Mouse (Mus musculus) heart, postnatal 0 days (tissue): ENCODE measurements around the gene Cdh16. TPM values are rescaled to one million over a fixed set of nuclear protein-coding genes. Genes with fewer than 3 reads are reported as not detected.

Experiments used
- ATAC-seq: fragments of 200-750 bp; cut with Nextera tagmentation; 2 replicates; pipeline ENCODE4 v1.8.0; 2017; ENCODE audit warnings: low read depth, moderate number of reproducible peaks, moderate library complexity; ENCODE audit not compliant: insufficient read depth
- DNase-seq: peaks from one replicate; pipeline ENCODE4 v3.0.0-alpha.2; 2016; ENCODE audit warnings: low spot score
- H3K27ac ChIP-seq: fragments of 300-500 bp; sonication (generic); 2 replicates; pipeline ENCODE4 v1.5.1; 2014; ENCODE audit warnings: low read depth, mild to moderate bottlenecking
- H3K27me3 ChIP-seq: fragments of 300-500 bp; sonication (generic); 2 replicates; pipeline ENCODE4 v1.6.1; 2014; ENCODE audit warnings: low read length, mixed read lengths; ENCODE audit not compliant: control insufficient read depth, insufficient read depth
- H3K36me3 ChIP-seq: fragments of 300-500 bp; sonication (generic); replicated peaks from 2 replicates; pipeline ENCODE4 v1.6.1; 2014; ENCODE audit warnings: low read length, mixed read lengths; ENCODE audit not compliant: control insufficient read depth, insufficient read depth
- H3K4me1 ChIP-seq: fragments of 300-500 bp; sonication (generic); 2 replicates; pipeline ENCODE4 v1.6.1; 2014; ENCODE audit warnings: antibody characterized with exemption; ENCODE audit not compliant: control insufficient read depth, insufficient read depth
- H3K4me2 ChIP-seq: fragments of 300-500 bp; sonication (generic); 2 replicates; pipeline ENCODE4 v1.6.1; 2014; ENCODE audit warnings: low read depth, mild to moderate bottlenecking, low read length, moderate library complexity
- H3K4me3 ChIP-seq: fragments of 300-500 bp; sonication (generic); 2 replicates; pipeline ENCODE4 v1.5.1; 2014; ENCODE audit warnings: low read depth, low read length
- H3K9ac ChIP-seq: fragments of 300-500 bp; sonication (generic); replicated peaks from 2 replicates; pipeline ENCODE4 v1.6.1; 2014; ENCODE audit warnings: low read depth, low read length, mixed read lengths
- H3K9me3 ChIP-seq: fragments of 300-500 bp; sonication (generic); replicated peaks from 2 replicates; pipeline ENCODE4 v1.6.1; 2016; ENCODE audit warnings: low read length; ENCODE audit not compliant: control insufficient read depth
- CTCF ChIP-seq: IDR thresholded peaks from 2 replicates; pipeline ENCODE4 v1.5.1; 2016; ENCODE audit warnings: antibody characterized with exemption, control low read depth, low read depth
- EP300 ChIP-seq: IDR thresholded peaks from 2 replicates; pipeline ENCODE4 v1.6.1; 2016; ENCODE audit warnings: antibody characterized with exemption, low read depth
- WGBS: fragments of 180-500 bp; shearing (Covaris S2); extraction: QIAGEN DNeasy Blood & Tissue Kit; methylation state at CpG from one replicate; pipeline ENCODE4 v1.1.7; 2014; 5-methylcytosine and 5-hydroxymethylcytosine counted together
- polyA plus RNA-seq: library from polyadenylated mRNA; unstranded; fragments of >200 nt; fragmentation: Nextera tagmentation; extraction: Ambion mirVana; gene quantifications from 2 replicates; pipeline ENCODE4 v1.2.1, GENCODE M21; 2015
- total RNA-seq: library from RNA; depleted of rRNA; stranded (reverse); fragments of >200 nt; gene quantifications from 2 replicates; pipeline ENCODE4 v1.2.3, GENCODE M21; 2014; ENCODE audit warnings: low replicate concordance

Gene Cdh16
- total and polyA plus RNA-seq, 2 experiments from 2014 or later = 8.9 to 11.4 TPM

DNA sequence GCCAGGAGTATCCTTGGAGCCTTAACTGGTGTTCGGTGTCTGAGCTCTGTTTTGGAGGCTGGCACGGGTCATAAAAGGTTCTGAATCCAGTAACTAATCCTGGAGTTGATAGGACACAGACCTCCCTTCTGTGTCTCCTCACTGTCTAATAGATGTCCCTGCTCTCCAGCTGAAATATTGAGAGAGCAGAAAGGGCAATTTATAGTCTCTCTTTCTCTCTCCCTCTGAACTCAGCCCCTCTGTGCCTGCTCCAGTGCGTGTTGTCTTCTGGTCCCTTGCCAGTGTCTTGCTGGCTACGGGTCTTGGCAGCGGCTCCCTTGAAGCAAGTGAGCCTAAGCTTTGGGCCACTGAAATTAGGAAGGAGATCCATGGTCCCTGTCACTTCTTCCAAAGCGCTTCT is 26.5 kb downstream of the Cdh16 start:
- no peaks in the 10 kb centered on the region for H3K9me3 ChIP-seq
- 73% methylated on average over 6 of the region's 6 CpGs for WGBS
- H3K27me3 ChIP-seq = no peaks in the 10 kb centered on the region
- H3K4me3 ChIP-seq = no peak overlapping the region
- no peak overlapping the region for H3K27ac ChIP-seq
- DNase-seq (no peak), ATAC-seq (no peak)
- H3K4me2 ChIP-seq = no peak overlapping the region
- H3K9ac ChIP-seq = no peak overlapping the region
- H3K36me3 ChIP-seq = peaks cover 17% of the 10 kb centered on the region
- H3K4me1 ChIP-seq = no peaks in the 10 kb centered on the region; the same call in 1 of the 2 replicates
- no peak for TF ChIP-seq CTCF
- TF ChIP-seq EP300 = no peak

GRCm38 (mm10) chr8:104595773-104596536 is 28.2 kb downstream of the Cdh16 start:
- no peak overlapping the region for H3K9ac ChIP-seq
- H3K36me3 ChIP-seq = peaks cover 17% of the 10 kb centered on the region
- H3K4me1 ChIP-seq = peaks cover 6% of the 10 kb centered on the region; the same call in 1 of the 2 replicates
- no peak for ATAC-seq
- H3K4me2 ChIP-seq = no peak overlapping the region
- 75% methylated on average over 21 of the region's 21 CpGs for WGBS
- TF ChIP-seq EP300 = no peak
- no peak for TF ChIP-seq CTCF
- H3K27me3 ChIP-seq = no peaks in the 10 kb centered on the region
- DNase-seq = no peak
- H3K4me3 ChIP-seq = no peak overlapping the region
- H3K27ac ChIP-seq = no peak overlapping the region
- H3K9me3 ChIP-seq = no peaks in the 10 kb centered on the region

DNA sequence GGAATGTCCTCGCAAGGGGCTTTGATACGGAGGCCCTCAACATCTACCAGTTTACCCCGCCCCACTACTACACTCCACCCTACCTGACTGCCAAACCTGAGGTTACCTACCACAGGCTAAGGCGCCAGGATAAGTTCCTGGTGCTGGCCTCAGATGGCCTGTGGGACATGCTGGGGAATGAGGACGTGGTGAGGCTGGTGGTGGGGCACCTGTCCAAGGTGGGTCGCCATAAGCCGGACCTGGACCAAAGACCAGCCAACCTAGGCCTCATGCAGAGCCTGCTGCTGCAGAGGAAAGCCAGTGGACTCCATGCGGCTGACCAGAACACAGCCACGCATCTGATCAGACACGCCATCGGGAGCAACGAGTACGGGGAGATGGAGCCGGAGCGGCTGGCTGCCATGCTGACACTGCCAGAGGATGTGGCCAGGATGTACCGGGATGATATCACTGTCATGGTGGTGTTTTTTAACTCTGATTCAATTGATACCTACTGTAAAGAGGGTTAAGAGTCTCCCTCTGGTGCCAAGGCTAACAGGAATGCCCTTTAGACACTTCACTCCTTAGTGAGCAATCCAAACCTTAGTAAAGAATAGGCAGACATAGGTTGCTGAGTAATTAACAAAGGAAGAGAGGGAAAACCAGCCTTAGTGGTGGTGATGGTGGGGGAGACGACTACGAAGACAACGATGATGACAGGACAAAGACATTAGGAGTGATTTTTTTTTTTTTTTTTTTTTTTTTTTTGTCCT is 29.4 kb downstream of the Cdh16 start:
- H3K27me3 ChIP-seq = no peaks in the 10 kb centered on the region
- WGBS = 94% methylated on average over 19 of the region's 19 CpGs
- H3K36me3 ChIP-seq = peaks cover 17% of the 10 kb centered on the region
- H3K9ac ChIP-seq = no peak overlapping the region
- no peak overlapping the region for H3K4me3 ChIP-seq
- DNase-seq = no peak
- H3K27ac ChIP-seq = no peak overlapping the region
- no peak for ATAC-seq
- peaks cover 6% of the 10 kb centered on the region for H3K4me1 ChIP-seq
- H3K4me2 ChIP-seq = no peak overlapping the region
- TF ChIP-seq CTCF = no peak
- TF ChIP-seq EP300 = no peak
- H3K9me3 ChIP-seq = no peaks in the 10 kb centered on the region

- H3K4me1 ChIP-seq = peaks cover 6% of the 10 kb centered on the region
- no peaks in the 10 kb centered on the region for H3K9me3 ChIP-seq
- H3K36me3 ChIP-seq = peaks cover 17% of the 10 kb centered on the region
- H3K4me3 ChIP-seq = no peak overlapping the region
- TF ChIP-seq EP300 (no peak), CTCF (no peak)
- 93% methylated on average over 31 of the region's 31 CpGs for WGBS
- H3K4me2 ChIP-seq = no peak overlapping the region
- ATAC-seq (no peak), DNase-seq (no peak)
- H3K27me3 ChIP-seq = no peaks in the 10 kb centered on the region
- no peak overlapping the region for H3K27ac ChIP-seq
- no peak overlapping the region for H3K9ac ChIP-seq
Measured at GRCm38 (mm10) chr8:104593536-104594325, 30.5 kb downstream of the Cdh16 start.

DNA sequence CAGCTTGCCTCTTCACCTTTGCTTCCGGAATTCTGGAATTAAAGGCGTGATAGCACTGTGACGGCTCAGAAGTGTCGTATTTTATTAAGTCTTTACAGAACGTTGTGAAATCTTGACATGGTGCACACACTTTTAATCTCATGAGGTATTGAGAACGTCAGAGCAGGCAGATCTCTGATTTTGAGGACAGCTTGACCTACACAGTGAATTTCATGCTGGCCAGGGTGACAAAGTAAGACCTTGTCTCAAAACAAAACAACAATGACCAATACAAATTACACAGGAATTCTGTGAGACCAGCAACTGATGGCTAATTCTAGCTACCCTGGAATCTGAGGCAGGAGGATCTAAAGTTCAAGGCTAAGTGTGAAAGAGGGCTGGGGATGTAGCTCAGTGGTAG is 31.6 kb downstream of the Cdh16 start:
- peaks cover 6% of the 10 kb centered on the region for H3K4me1 ChIP-seq
- H3K4me2 ChIP-seq = peak overlapping the region; percentile 87
- H3K9me3 ChIP-seq = no peaks in the 10 kb centered on the region
- no peak overlapping the region for H3K9ac ChIP-seq
- ATAC-seq (no peak), DNase-seq (no peak)
- 74% methylated on average over 6 of the region's 6 CpGs for WGBS
- no peak overlapping the region for H3K4me3 ChIP-seq
- TF ChIP-seq CTCF = no peak
- no peak for TF ChIP-seq EP300
- H3K27me3 ChIP-seq = no peaks in the 10 kb centered on the region
- H3K36me3 ChIP-seq = peaks cover 17% of the 10 kb centered on the region
- no peak overlapping the region for H3K27ac ChIP-seq
